2 mouse cellular contexts compared by ENCODE assay signal in genomic region chr5:137299240-137299639, GRCm38 (mm10).
TF ChIP-seq lines count a peak whose summit lies in the region.

No protein-coding gene starts in this region.

TF ChIP-seq in CH12.LX, 34 proteins besides CTCF, POLR2A, EP300 and RAD21:
- TF ChIP-seq TBP (conservative IDR thresholded peaks at IDR 0.05; ENCODE audit: low read depth, low read length) (no peak), JUN (IDR thresholded peaks at IDR 0.05; ENCODE audit: insufficient read depth, low read depth, low read length) (no peak), ELF1 (IDR thresholded peaks at IDR 0.05; ENCODE audit: low read depth, low read length) (no peak), MXI1 (IDR thresholded peaks at IDR 0.05; ENCODE audit: low read depth, low read length) (no peak), BHLHE40 (IDR thresholded peaks at IDR 0.05; ENCODE audit: low read depth, low read length) (no peak), SMC3 (IDR thresholded peaks at IDR 0.05; ENCODE audit: low read depth, low read length) (no peak), ZNF384 (IDR thresholded peaks at IDR 0.05; ENCODE audit: low read depth, low read length) (no peak), CHD2 (IDR thresholded peaks at IDR 0.05; ENCODE audit: low read length) (no peak), NELFE (IDR thresholded peaks at IDR 0.05; ENCODE audit: low read depth, low read length) (no peak), USF2 (conservative IDR thresholded peaks at IDR 0.05; ENCODE audit: low read depth, low read length) (no peak), ZC3H11A (IDR thresholded peaks at IDR 0.05; ENCODE audit: low read depth, low read length) (no peak), MEF2A (IDR thresholded peaks at IDR 0.05; ENCODE audit: borderline replicate concordance, low read depth, low read length) (no peak), MAFK (IDR thresholded peaks at IDR 0.05; ENCODE audit: insufficient replicate concordance, low read length) (no peak), JUND (conservative IDR thresholded peaks at IDR 0.05; ENCODE audit: low read depth, low read length) (no peak), GABPA (IDR thresholded peaks at IDR 0.05; ENCODE audit: insufficient replicate concordance, low read depth, low read length) (no peak), CHD1 (IDR thresholded peaks at IDR 0.05; ENCODE audit: low read depth, low read length) (no peak), MYC (IDR thresholded peaks at IDR 0.05; ENCODE audit: low read depth, low read length) (no peak)

TF ChIP-seq in MEL, 35 proteins besides CTCF, POLR2A, EP300 and RAD21:
- TF ChIP-seq NELFE (IDR thresholded peaks at IDR 0.05; ENCODE audit: low read depth, low read length), result no peak
- peak; percentile 50 for TF ChIP-seq GATA1 (IDR thresholded peaks at IDR 0.05; ENCODE audit: low read depth, low read length)
- no peak for TF ChIP-seq ZMIZ1 (IDR thresholded peaks at IDR 0.05; ENCODE audit: low read depth, low read length)
- TF ChIP-seq MYC (IDR thresholded peaks at IDR 0.05; ENCODE audit: low read depth, low read length), result no peak
- no peak for TF ChIP-seq USF1 (IDR thresholded peaks at IDR 0.05; ENCODE audit: low read depth, low read length)
- TF ChIP-seq ELF1 (IDR thresholded peaks at IDR 0.05; ENCODE audit: low read depth, low read length), result no peak
- no peak for TF ChIP-seq E2F4 (IDR thresholded peaks at IDR 0.05; ENCODE audit: borderline replicate concordance, low read depth, low read length)
- peak; percentile 23; the same call in 1 of the 2 replicates for TF ChIP-seq SIN3A (IDR thresholded peaks at IDR 0.05; ENCODE audit: low read length)
- TF ChIP-seq RCOR1 (IDR thresholded peaks at IDR 0.05; ENCODE audit: low read depth, low read length), result 0 out of 2 replicates have a peak, but pooled peaks have one; percentile 6
- no peak for TF ChIP-seq MXI1 (IDR thresholded peaks at IDR 0.05; ENCODE audit: low read depth, low read length)
- TF ChIP-seq CHD2 (IDR thresholded peaks at IDR 0.05; ENCODE audit: low read length), result no peak
- TF ChIP-seq MAFK (IDR thresholded peaks at IDR 0.05; ENCODE audit: borderline replicate concordance, low read depth, low read length), result no peak
- peak; percentile 54; the same call in 1 of the 2 replicates for TF ChIP-seq ETS1 (IDR thresholded peaks at IDR 0.05; ENCODE audit: low read depth, low read length)
- no peak for TF ChIP-seq HCFC1 (IDR thresholded peaks at IDR 0.05; ENCODE audit: low read depth, low read length)
- TF ChIP-seq POLR2AphosphoS5 (IDR thresholded peaks at IDR 0.05; ENCODE audit: borderline replicate concordance, low read depth, low read length), result no peak
- TF ChIP-seq TAL1 (IDR thresholded peaks at IDR 0.05; ENCODE audit: low read length), result no peak
- TF ChIP-seq MAZ (IDR thresholded peaks at IDR 0.05; ENCODE audit: low read depth, low read length), result no peak
- TF ChIP-seq POLR2AphosphoS2 (IDR thresholded peaks at IDR 0.05; ENCODE audit: low read length), result no peak
- no peak for TF ChIP-seq JUND (IDR thresholded peaks at IDR 0.05; ENCODE audit: low read depth, low read length)
- TF ChIP-seq GABPA (IDR thresholded peaks at IDR 0.05; ENCODE audit: low read depth, low read length), result no peak
- no peak for TF ChIP-seq ZNF384 (IDR thresholded peaks at IDR 0.05; ENCODE audit: low read depth, low read length)
- TF ChIP-seq USF2 (IDR thresholded peaks at IDR 0.05; ENCODE audit: borderline replicate concordance in 1 of 2, insufficient read depth in 1 of 2, low read depth in 1 of 2, low read length in 2 of 2), result no peak
- no peak for TF ChIP-seq KAT2A (conservative IDR thresholded peaks at IDR 0.05; ENCODE audit: low read depth, low read length)
- TF ChIP-seq CHD1 (IDR thresholded peaks at IDR 0.05; ENCODE audit: low read depth, low read length), result no peak
- peak; percentile 30; the same call in 1 of the 2 replicates for TF ChIP-seq TCF12 (IDR thresholded peaks at IDR 0.05; ENCODE audit: low read depth, low read length)
- TF ChIP-seq TBP (IDR thresholded peaks at IDR 0.05; ENCODE audit: low read depth, low read length), result no peak
- TF ChIP-seq MYB (IDR thresholded peaks at IDR 0.05; ENCODE audit: low read depth, low read length), result no peak; the same call in 1 of the 2 replicates
- no peak for TF ChIP-seq UBTF (IDR thresholded peaks at IDR 0.05; ENCODE audit: borderline replicate concordance, insufficient read depth, low read depth, low read length)
- no peak for TF ChIP-seq MEF2A (IDR thresholded peaks at IDR 0.05; ENCODE audit: extremely low read depth, insufficient replicate concordance, low read depth, low read length, poor library complexity, severe bottlenecking)
